Mouse (Mus musculus) lung, adult 2 months (tissue): ENCODE measurements at regions not wholly inside any gene's neighbourhood (a gene's known extent, or its start where the extent isn't known, plus 50 kb on each side); places are given as distances from the start of the nearest gene placed in this dataset.

Experiments used
- CTCF ChIP-seq: fragments of 200-500 bp; IDR thresholded peaks from 2 replicates; pipeline ENCODE4 v1.5.1; 2011; ENCODE audit warnings: mild to moderate bottlenecking, low read length, control low read depth; ENCODE audit not compliant: insufficient read depth
- POLR2A ChIP-seq: fragments of 200-500 bp; IDR thresholded peaks from 2 replicates; pipeline ENCODE4 v1.6.1; 2011; ENCODE audit warnings: low read depth, mild to moderate bottlenecking, control low read depth, low read length, borderline replicate concordance; ENCODE audit errors: extremely low read depth

DNA sequence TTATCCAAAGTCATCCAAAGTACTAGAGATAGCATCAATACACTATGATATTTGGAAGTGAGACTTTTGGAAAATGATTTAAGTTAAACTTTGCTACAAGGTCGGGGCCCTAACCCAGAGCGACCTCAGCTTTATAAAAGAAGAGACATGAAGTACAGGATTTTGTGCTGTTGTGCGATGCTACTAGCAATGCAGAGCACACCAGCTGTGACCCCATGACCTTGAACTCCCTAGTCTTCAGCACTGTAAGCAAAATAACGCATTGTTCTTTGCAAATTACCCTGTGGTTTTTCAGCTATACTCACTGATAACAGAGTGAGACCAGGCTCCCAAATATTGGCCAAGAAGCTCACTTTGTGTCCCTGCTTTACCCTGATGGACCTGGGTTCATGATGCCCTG, 104.1 kb downstream of the Pdgfra start:
- no peak for TF ChIP-seq CTCF
- TF ChIP-seq POLR2A, result no peak
